Mouse (Mus musculus) forebrain, embryonic 14.5 days (tissue): ENCODE results near the gene Cyth2. TPM values are rescaled to one million over a fixed set of nuclear protein-coding genes. Genes with fewer than 3 reads are reported as not detected.

Experiments used
- ATAC-seq: fragments of 200-750 bp; cut with Nextera tagmentation; 2 replicates; pipeline ENCODE4 v1.8.0; 2017; ENCODE audit warnings: mild to moderate bottlenecking, moderate library complexity
- DNase-seq: peaks from one replicate; pipeline ENCODE4 v3.0.0-alpha.2; 2015; ENCODE audit warnings: low spot score
- H3K27ac ChIP-seq: fragments of 300-500 bp; sonication (generic); 2 replicates; pipeline ENCODE4 v1.5.1; 2014; ENCODE audit warnings: low read depth, mild to moderate bottlenecking, control low read depth, low read length, moderate library complexity
- H3K27me3 ChIP-seq: fragments of 300-500 bp; sonication (generic); replicated peaks from 2 replicates; pipeline ENCODE4 v1.6.1; 2014; ENCODE audit warnings: low read length, control low read depth, mixed read lengths; ENCODE audit not compliant: control insufficient read depth, insufficient read depth
- H3K36me3 ChIP-seq: fragments of 300-500 bp; sonication (generic); 2 replicates; pipeline ENCODE4 v1.6.1; 2014; ENCODE audit warnings: low read length, control low read depth; ENCODE audit not compliant: control insufficient read depth, insufficient read depth
- H3K4me1 ChIP-seq: fragments of 300-500 bp; sonication (generic); 2 replicates; pipeline ENCODE4 v1.6.1; 2014; ENCODE audit warnings: antibody characterized with exemption, low read length, control low read depth; ENCODE audit not compliant: control insufficient read depth, insufficient read depth
- H3K4me2 ChIP-seq: fragments of 300-500 bp; sonication (generic); 2 replicates; pipeline ENCODE4 v1.6.1; 2014; ENCODE audit warnings: mild to moderate bottlenecking, control low read depth, low read length
- H3K4me3 ChIP-seq: fragments of 300-500 bp; sonication (generic); 2 replicates; pipeline ENCODE4 v1.5.1; 2014; ENCODE audit warnings: low read depth, low read length, control low read depth
- H3K9ac ChIP-seq: fragments of 300-500 bp; sonication (generic); 2 replicates; pipeline ENCODE4 v1.6.1; 2014; ENCODE audit warnings: mild to moderate bottlenecking, low read length, control low read depth, moderate library complexity
- H3K9me3 ChIP-seq: fragments of 300-500 bp; sonication (generic); replicated peaks from 2 replicates; pipeline ENCODE4 v1.6.1; 2016; ENCODE audit warnings: low read length, control low read depth, mixed read lengths; ENCODE audit not compliant: control insufficient read depth
- WGBS: fragments of 180-500 bp; shearing (Covaris S2); extraction: QIAGEN DNeasy Blood & Tissue Kit; methylation state at CpG from one replicate; pipeline ENCODE4 v1.1.7; 2014; 5-methylcytosine and 5-hydroxymethylcytosine counted together
- polyA plus RNA-seq: library from polyadenylated mRNA; unstranded; fragments of >200 nt; fragmentation: Nextera tagmentation; extraction: Ambion mirVana; gene quantifications from 2 replicates; pipeline ENCODE4 v1.2.1, GENCODE M21; 2014

Gene Cyth2
- polyA plus RNA-seq, 1 experiment from 2014 or later = 286 TPM

DNA sequence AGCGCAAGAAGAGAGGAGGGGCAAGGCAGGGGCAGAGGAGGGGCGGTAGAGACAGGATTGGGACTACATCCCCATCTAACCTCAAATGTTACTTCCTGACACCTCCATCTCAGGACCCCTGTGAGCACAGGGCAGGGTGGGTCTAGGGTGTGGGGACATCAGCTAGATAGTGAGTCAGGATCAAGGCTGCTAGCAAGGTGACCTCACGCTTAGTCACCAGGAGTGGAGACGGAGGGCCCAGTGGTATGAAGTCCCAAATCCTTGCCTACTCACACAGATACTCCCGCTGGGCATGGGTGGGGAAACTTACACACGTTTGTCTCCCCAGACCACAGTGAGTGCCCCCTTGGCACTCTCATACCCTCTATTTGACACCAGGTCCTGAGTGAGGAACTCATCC, 11.8 kb downstream of the Cyth2 start:
- H3K9me3 ChIP-seq = no peaks in the 10 kb centered on the region
- H3K9ac ChIP-seq = no peak overlapping the region
- no peak overlapping the region for H3K27ac ChIP-seq
- no peak for DNase-seq
- H3K4me3 ChIP-seq = no peak overlapping the region
- no peak for ATAC-seq
- H3K27me3 ChIP-seq = no peaks in the 10 kb centered on the region
- WGBS = 92% methylated on average over 6 of the region's 6 CpGs
- H3K4me1 ChIP-seq = peaks cover 8% of the 10 kb centered on the region
- no peak overlapping the region for H3K4me2 ChIP-seq
- H3K36me3 ChIP-seq = peaks cover 75% of the 10 kb centered on the region

DNA sequence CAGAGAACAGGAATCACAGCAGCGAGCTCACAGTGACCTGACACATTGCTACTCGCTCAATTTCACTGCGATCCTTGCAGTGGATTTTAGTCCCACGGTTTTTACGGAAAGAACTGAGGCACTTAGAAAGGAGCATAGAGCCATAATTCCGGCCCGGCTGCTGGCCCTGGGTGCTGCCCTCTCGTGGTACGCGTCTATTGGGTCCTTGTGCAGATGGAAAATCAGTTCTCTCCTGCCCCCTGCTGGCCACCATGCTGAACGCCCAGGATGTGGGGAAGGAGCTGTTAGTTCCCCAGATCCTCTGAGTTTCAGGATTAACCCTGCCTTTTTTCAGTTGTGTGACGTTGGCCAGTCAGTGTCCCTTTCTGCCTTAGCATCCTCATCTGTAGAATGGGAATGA, 13.0 kb downstream of the Cyth2 start:
- DNase-seq (peak; percentile 93), ATAC-seq (peak; percentile 67)
- Histone ChIP-seq H3K9ac (no peak overlapping the region), H3K9me3 (no peaks in the 10 kb centered on the region), H3K27ac (no peak overlapping the region), H3K4me1 (peaks cover 9% of the 10 kb centered on the region), H3K36me3 (peaks cover 71% of the 10 kb centered on the region), H3K27me3 (0 out of 2 replicates have a peak, but pooled peaks cover 2% of the 10 kb centered on the region), H3K4me3 (no peak overlapping the region), H3K4me2 (no peak overlapping the region)
- WGBS = 3% methylated on average over 12 of the region's 12 CpGs

DNA sequence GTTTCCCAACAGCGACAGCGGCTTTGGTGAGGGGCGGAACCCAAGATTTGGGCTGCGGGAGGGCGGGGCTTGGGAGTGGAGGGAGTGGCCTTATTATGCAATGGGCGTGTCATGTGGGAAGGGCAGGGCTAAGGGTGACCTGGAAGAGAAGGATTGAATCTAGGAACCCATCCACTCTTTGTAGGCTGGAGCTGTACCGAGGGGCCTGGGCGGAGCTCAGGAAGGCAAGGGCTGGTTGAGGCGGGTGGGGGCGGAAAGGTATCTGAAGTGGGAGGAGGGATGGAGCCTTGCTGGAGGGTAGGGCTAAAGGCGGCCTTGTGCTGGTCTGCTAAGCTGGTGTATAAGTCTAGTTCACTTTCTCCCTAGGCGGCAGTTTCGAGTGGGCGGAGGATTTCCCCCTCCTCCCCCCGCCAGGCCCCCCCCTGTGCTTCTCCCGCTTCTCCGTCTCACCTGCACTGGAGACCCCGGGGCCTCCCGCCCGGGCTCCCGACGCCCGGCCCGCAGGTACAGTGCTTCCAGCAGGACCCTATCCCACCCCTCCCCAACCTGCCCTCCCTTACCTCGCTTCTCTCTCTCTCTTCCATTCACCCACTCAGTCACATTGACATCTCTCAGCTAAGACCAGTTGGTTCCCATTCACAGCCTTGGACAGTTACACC, 13.7 kb downstream of the Cyth2 start:
- Histone ChIP-seq H3K9me3 (no peaks in the 10 kb centered on the region), H3K27me3 (0 out of 2 replicates have a peak, but pooled peaks cover 4% of the 10 kb centered on the region), H3K9ac (no peak overlapping the region), H3K4me1 (peaks cover 9% of the 10 kb centered on the region), H3K36me3 (peaks cover 71% of the 10 kb centered on the region), H3K27ac (no peak overlapping the region), H3K4me3 (no peak overlapping the region), H3K4me2 (no peak overlapping the region)
- no peak for DNase-seq
- WGBS = 25% methylated on average over 24 of the region's 25 CpGs
- ATAC-seq = 0 out of 2 replicates have a peak, but pooled peaks have one; percentile 16

DNA sequence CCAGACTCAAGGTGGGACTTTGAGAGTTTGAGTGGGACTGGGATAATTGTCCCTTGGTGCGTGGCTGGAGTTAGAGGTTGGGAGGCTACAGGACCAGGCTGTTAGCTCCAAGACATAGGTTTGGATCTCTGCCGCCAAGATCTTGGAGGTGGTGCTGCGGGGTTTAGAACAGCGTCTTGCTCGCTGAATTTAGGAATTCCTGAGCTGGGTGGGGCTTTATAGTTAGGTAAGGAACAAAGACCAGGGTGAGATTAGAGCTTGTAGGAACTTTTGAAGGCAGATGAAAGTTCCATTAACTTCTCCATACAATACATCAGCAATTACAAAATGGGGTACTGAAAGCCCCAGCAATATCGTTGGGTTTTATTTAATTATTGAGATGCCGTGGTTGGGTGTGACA, 14.4 kb downstream of the Cyth2 start:
- 0 out of 2 replicates have a peak, but pooled peaks cover 4% of the 10 kb centered on the region for H3K27me3 ChIP-seq

DNA sequence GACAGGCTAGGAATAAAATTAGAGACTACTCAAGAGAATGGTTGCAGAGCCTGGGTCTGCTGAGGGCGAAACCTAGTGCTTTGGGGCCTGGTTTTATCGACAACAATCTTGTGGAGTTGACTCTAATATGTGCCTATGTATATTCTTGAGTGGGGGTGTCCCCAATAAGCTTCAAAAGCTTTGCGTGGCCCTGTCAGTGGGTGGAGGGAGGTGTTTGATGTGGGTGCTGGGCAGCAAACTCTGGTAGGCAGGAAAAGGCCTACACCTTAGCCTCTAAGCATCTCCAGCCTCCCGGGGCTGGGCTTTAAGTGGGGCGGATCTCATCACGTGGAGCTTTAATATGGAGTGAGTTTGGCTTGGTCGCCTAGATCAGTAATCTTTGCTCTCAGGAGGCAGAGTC, 15.4 kb downstream of the Cyth2 start:
- Histone ChIP-seq H3K9ac (peak overlapping the region; percentile 58; the same call in 1 of the 2 replicates), H3K4me2 (no peak overlapping the region), H3K27me3 (0 out of 2 replicates have a peak, but pooled peaks cover 4% of the 10 kb centered on the region), H3K36me3 (peaks cover 81% of the 10 kb centered on the region), H3K4me1 (peaks cover 9% of the 10 kb centered on the region), H3K27ac (no peak overlapping the region), H3K4me3 (no peak overlapping the region), H3K9me3 (no peaks in the 10 kb centered on the region)
- no peak for ATAC-seq
- no peak for DNase-seq
- 52% methylated on average over 7 of the region's 7 CpGs for WGBS

More for the DNA sequence above, 14.4 kb downstream of the Cyth2 start:
- 43% methylated on average over 7 of the region's 7 CpGs for WGBS
- no peak for ATAC-seq
- Histone ChIP-seq H3K9me3 (no peaks in the 10 kb centered on the region), H3K4me3 (no peak overlapping the region), H3K4me1 (peaks cover 9% of the 10 kb centered on the region), H3K9ac (no peak overlapping the region), H3K4me2 (no peak overlapping the region), H3K36me3 (peaks cover 77% of the 10 kb centered on the region), H3K27ac (no peak overlapping the region)
- DNase-seq = no peak

DNA sequence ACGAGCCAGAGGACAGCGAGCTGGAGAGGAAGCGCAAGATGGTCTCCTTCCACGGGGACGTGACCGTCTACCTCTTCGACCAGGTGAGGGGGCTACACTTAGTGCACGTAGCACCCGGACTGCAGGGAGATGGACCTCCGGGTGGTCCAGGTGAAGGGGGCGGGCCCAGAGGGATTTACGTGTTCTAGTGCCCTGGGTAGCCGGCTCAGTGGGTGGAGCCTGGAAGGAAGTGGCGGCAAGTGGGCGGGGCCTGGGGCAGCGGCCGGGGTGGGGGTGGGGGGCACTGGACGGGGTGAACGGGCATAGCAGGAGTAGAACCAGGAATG, 15.9 kb downstream of the Cyth2 start:
- Histone ChIP-seq H3K36me3 (peaks cover 81% of the 10 kb centered on the region), H3K4me1 (peaks cover 9% of the 10 kb centered on the region), H3K27me3 (0 out of 2 replicates have a peak, but pooled peaks cover 4% of the 10 kb centered on the region), H3K4me3 (peak overlapping the region; percentile 22), H3K9me3 (no peaks in the 10 kb centered on the region), H3K9ac (peak overlapping the region; percentile 58), H3K27ac (no peak overlapping the region), H3K4me2 (peak overlapping the region; percentile 57)
- WGBS = 5% methylated on average over 17 of the region's 19 CpGs
- DNase-seq = no peak
- no peak for ATAC-seq

DNA sequence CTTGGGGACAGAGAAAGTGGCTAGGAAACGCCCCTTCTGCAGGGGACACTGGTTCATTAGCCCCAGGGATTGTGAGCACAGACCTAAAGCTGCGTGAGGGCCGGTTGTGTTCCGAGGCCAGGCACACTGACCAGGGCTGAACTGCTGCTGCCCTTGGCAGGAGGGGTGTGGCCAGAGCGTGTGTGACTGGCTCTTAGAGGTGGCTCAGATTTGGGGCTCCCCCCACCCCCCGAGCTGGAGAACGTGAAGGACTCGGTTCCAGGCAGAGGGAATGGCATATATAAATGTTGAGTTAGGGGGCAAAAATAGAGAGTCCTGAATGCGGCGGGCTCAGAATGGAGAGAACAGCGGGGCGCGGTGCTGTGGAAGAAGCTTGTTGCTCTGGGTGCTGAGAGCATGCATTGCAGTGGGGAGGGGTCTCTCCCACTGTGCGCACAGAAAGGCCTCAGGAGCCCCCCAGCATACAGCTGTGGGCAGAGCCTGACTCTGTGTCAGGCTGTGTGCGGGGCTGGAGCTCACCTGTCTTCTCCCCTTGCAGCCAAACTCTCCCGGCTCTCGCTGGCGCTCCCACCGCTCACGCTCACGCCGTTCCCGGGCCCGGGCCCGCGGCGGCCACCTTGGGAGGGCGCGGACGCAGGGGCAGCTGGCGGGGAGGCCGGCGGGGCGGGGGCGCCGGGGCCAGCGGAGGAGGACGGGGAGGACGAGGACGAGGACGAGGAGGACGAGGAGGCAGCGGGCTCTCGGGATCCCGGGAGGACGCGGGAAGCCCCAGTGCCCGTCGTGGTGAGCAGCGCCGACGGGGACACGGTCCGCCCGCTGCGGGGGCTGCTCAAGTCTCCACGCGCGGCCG, 16.5 kb downstream of the Cyth2 start:
- H3K4me1 ChIP-seq = peaks cover 9% of the 10 kb centered on the region
- 0 out of 2 replicates have a peak, but pooled peaks cover 4% of the 10 kb centered on the region for H3K27me3 ChIP-seq
- no peak for DNase-seq
- H3K9ac ChIP-seq = peak overlapping the region; percentile 58
- H3K4me3 ChIP-seq = peak overlapping the region; percentile 22
- ATAC-seq = no peak
- H3K36me3 ChIP-seq = peaks cover 81% of the 10 kb centered on the region
- WGBS = 2% methylated on average over 48 of the region's 60 CpGs
- no peak overlapping the region for H3K27ac ChIP-seq
- H3K4me2 ChIP-seq = peak overlapping the region; percentile 57
- no peaks in the 10 kb centered on the region for H3K9me3 ChIP-seq

DNA sequence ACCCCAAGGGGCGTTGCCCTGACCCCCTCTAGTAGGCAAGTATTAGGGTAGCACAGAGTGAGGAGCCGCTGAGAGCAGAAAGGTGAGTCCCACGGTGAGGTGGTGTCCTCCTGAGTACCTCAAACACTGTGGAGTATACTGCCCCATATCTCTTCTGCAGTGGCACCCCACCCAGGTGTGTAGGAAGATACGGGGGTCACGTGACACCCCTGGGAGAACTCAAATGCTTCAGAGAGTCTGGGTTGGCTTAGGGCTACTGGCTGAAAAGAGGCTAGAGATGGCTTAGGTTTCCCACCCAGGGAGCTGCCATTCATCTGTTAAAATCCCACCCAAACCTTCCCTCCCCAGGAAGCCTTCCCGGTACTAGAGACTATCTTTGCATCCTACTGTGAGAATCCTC, 17.4 kb downstream of the Cyth2 start:
- no peak overlapping the region for H3K27ac ChIP-seq
- DNase-seq (no peak), ATAC-seq (no peak)
- H3K4me2 ChIP-seq = 0 out of 2 replicates have a peak overlapping the region, but pooled peaks have one; percentile 18
- 0 out of 2 replicates have a peak, but pooled peaks cover 4% of the 10 kb centered on the region for H3K27me3 ChIP-seq
- H3K4me1 ChIP-seq = peaks cover 9% of the 10 kb centered on the region
- no peaks in the 10 kb centered on the region for H3K9me3 ChIP-seq
- peak overlapping the region; percentile 58; the same call in 1 of the 2 replicates for H3K9ac ChIP-seq
- 38% methylated on average over 6 of the region's 6 CpGs for WGBS
- H3K4me3 ChIP-seq = no peak overlapping the region
- peaks cover 82% of the 10 kb centered on the region for H3K36me3 ChIP-seq
